ENCODE assay signal across 11 mouse cellular contexts in genomic region chr19:42668385-42669098, GRCm38 (mm10). TPM values are rescaled to one million over a fixed set of nuclear protein-coding genes. Genes with fewer than 3 reads are reported as not detected.
DNase-seq lines count a peak whose midpoint lies in the region; ATAC-seq and TF ChIP-seq lines count a peak whose summit lies in the region.
"Had no signal": no experiment of that assay in that cellular context is flagged by ENCODE, and none has a peak within 500 bp of the region (broad histone marks: within the 10 kb centered on the region; RNA-seq: fewer than 3 reads in every experiment).

No protein-coding gene starts in this region.

- H3K27ac ChIP-seq in midbrain, embryonic 16.5 days (ENCODE audit: low read length), result peak overlapping the region; percentile 40; the same call in 1 of the 2 replicates
- no peak overlapping the region for H3K27ac ChIP-seq in midbrain, postnatal 0 days (ENCODE audit: low read depth, low read length)
- H3K27ac ChIP-seq: lung, embryonic 15.5 days had no signal

- WGBS in midbrain, embryonic 16.5 days, result 82% methylated on average over 14 of the region's 14 CpGs
- WGBS in midbrain, postnatal 0 days, result 73% methylated on average over 14 of the region's 14 CpGs

- no peaks in the 10 kb centered on the region for H3K27me3 ChIP-seq in midbrain, embryonic 16.5 days (ENCODE audit: control insufficient read depth, insufficient read depth, low read depth, low read length)
- no peaks in the 10 kb centered on the region; the same call in 1 of the 2 replicates for H3K27me3 ChIP-seq in midbrain, postnatal 0 days (ENCODE audit: insufficient read depth, low read length)
- H3K27me3 ChIP-seq: lung, embryonic 15.5 days had no signal

- DNase-seq in adrenal gland, adult (ENCODE audit: inconsistent age in 2 of 2, low spot score in 1 of 2), result peak; percentile 29 to 65
- DNase-seq in adrenal gland, postnatal 4 days (ENCODE audit: low spot score in 2 of 2), result no peak
- no peak for DNase-seq in midbrain, postnatal 0 days (ENCODE audit: low spot score)
- DNase-seq in heart, postnatal 25 days (ENCODE audit: low spot score), result peak; percentile 43
- peak; percentile 34 for DNase-seq in ovary, postnatal 14 days (ENCODE audit: low spot score)
- no peak for DNase-seq in spleen, postnatal 10 days (ENCODE audit: low spot score in 2 of 2)
- DNase-seq in embryo, embryonic 9.5 days (ENCODE audit: extremely low spot score), result no peak

- no peak overlapping the region for H3K4me3 ChIP-seq in midbrain, embryonic 16.5 days (ENCODE audit: low read depth, low read length)
- no peak overlapping the region for H3K4me3 ChIP-seq in midbrain, postnatal 0 days (ENCODE audit: low read depth, low read length)
- H3K4me3 ChIP-seq: erythroblast, embryonic 14.5 days; lung, embryonic 15.5 days had no signal

- H3K9ac ChIP-seq in midbrain, embryonic 16.5 days (ENCODE audit: low read depth, low read length), result no peak overlapping the region
- H3K9ac ChIP-seq in midbrain, postnatal 0 days (replicated peaks; ENCODE audit: low read length, poor library complexity, severe bottlenecking), result no peak overlapping the region
- H3K9ac ChIP-seq: lung, embryonic 15.5 days had no signal

- no peak for ATAC-seq in midbrain, embryonic 16.5 days
- no peak; the same call in 1 of the 2 replicates for ATAC-seq in midbrain, postnatal 0 days (ENCODE audit: low FRiP score)

- H3K36me3 ChIP-seq in midbrain, embryonic 16.5 days (ENCODE audit: control insufficient read depth, insufficient read depth, low read length), result no peaks in the 10 kb centered on the region
- no peaks in the 10 kb centered on the region for H3K36me3 ChIP-seq in midbrain, postnatal 0 days (ENCODE audit: insufficient read depth, low read length)
- H3K36me3 ChIP-seq: lung, embryonic 15.5 days had no signal

- no peak overlapping the region for H3K4me2 ChIP-seq in midbrain, embryonic 16.5 days (ENCODE audit: low read length)
- no peak overlapping the region for H3K4me2 ChIP-seq in midbrain, postnatal 0 days (ENCODE audit: low read depth, low read length, poor library complexity, severe bottlenecking)
- H3K4me2 ChIP-seq: lung, embryonic 15.5 days had no signal

- H3K9me3 ChIP-seq in midbrain, embryonic 16.5 days (replicated peaks; ENCODE audit: control insufficient read depth, low read length, poor library complexity, severe bottlenecking), result no peaks in the 10 kb centered on the region
- H3K9me3 ChIP-seq in midbrain, postnatal 0 days (ENCODE audit: low read length), result no peaks in the 10 kb centered on the region
- H3K9me3 ChIP-seq: lung, embryonic 15.5 days had no signal

- intact Hi-C loops in heart, postnatal 25 days (cut with DNase I), result no loop called here

- H3K4me1 ChIP-seq in midbrain, embryonic 16.5 days (ENCODE audit: control insufficient read depth, insufficient read depth, low read length), result peaks cover 16% of the 10 kb centered on the region; the same call in 1 of the 2 replicates
- H3K4me1 ChIP-seq in midbrain, postnatal 0 days (ENCODE audit: insufficient read depth, low read length), result peaks cover 4% of the 10 kb centered on the region; the same call in 1 of the 2 replicates

- no peak for TF ChIP-seq CTCF in midbrain, postnatal 0 days (IDR thresholded peaks at IDR 0.05)

RNA-seq across cellular contexts. Expression of gene Loxl4, which starts 55.9 kb away (rescaled TPM):
- 1 to 10 TPM; 2.3 TPM for total RNA-seq in adrenal gland, postnatal 4 days (2021)
- 0.13 and 0.17 TPM in 2 replicates for polyA plus RNA-seq in midbrain, embryonic 16.5 days (2015; fragmentation: Nextera tagmentation; extraction: Ambion mirVana)
- total RNA-seq in midbrain, postnatal 0 days (2014; rRNA removed), result 0.24 and 0.27 TPM in 2 replicates
- 0.10 and 0.11 TPM in 2 replicates for polyA plus RNA-seq in midbrain, postnatal 0 days (2015; fragmentation: Nextera tagmentation; extraction: Ambion mirVana)
- 1 to 10 TPM; 1.2 to 1.3 TPM for total RNA-seq in heart, postnatal 25 days (2021)
- total RNA-seq: hematopoietic stem cell, adult 5-6 weeks had no signal
- polyA plus RNA-seq: erythroblast, embryonic 14.5 days had no signal

Comparison
In these comparisons a context has a peak if more than half of its experiments do, and no peak if none do; other contexts are left out.
1. DNase-seq: peak in adrenal gland, adult (2 of 2), heart, postnatal 25 days (single experiment) and ovary, postnatal 14 days (single experiment); none in adrenal gland, postnatal 4 days (0 of 2), midbrain, postnatal 0 days (single experiment), spleen, postnatal 10 days (0 of 2) and embryo, embryonic 9.5 days (single experiment).